Mouse (Mus musculus) hindbrain, embryonic 12.5 days (tissue): ENCODE data around the gene Cd244a. TPM values are rescaled to one million over a fixed set of nuclear protein-coding genes. Genes with fewer than 3 reads are reported as not detected.

Experiments
- ATAC-seq: fragments of 200-750 bp; cut with Nextera tagmentation; 2 replicates; pipeline ENCODE4 v1.8.0; 2017; ENCODE audit warnings: moderate TSS enrichment; ENCODE audit not compliant: low FRiP score
- H3K27ac ChIP-seq: fragments of 300-500 bp; sonication (generic); 2 replicates; pipeline ENCODE4 v1.5.1; 2016; ENCODE audit warnings: mild to moderate bottlenecking
- H3K27me3 ChIP-seq: fragments of 300-500 bp; sonication (generic); 2 replicates; pipeline ENCODE4 v1.6.1; 2016; ENCODE audit warnings: mild to moderate bottlenecking
- H3K36me3 ChIP-seq: fragments of 300-500 bp; sonication (generic); 2 replicates; pipeline ENCODE4 v1.6.1; 2016; ENCODE audit warnings: mild to moderate bottlenecking
- H3K4me1 ChIP-seq: fragments of 300-500 bp; sonication (generic); 2 replicates; pipeline ENCODE4 v1.6.1; 2016
- H3K4me2 ChIP-seq: fragments of 300-500 bp; sonication (generic); replicated peaks from 2 replicates; pipeline ENCODE4 v1.6.1; 2016; ENCODE audit warnings: mild to moderate bottlenecking
- H3K4me3 ChIP-seq: fragments of 300-500 bp; sonication (generic); 2 replicates; pipeline ENCODE4 v1.5.1; 2016; ENCODE audit warnings: mild to moderate bottlenecking
- H3K9ac ChIP-seq: fragments of 300-500 bp; sonication (generic); 2 replicates; pipeline ENCODE4 v1.6.1; 2016; ENCODE audit warnings: mild to moderate bottlenecking, moderate library complexity
- H3K9me3 ChIP-seq: fragments of 300-500 bp; sonication (generic); replicated peaks from 2 replicates; pipeline ENCODE4 v1.6.1; 2016; ENCODE audit warnings: mild to moderate bottlenecking
- WGBS: fragments of 180-500 bp; shearing (Covaris S2); methylation state at CpG from one replicate; pipeline ENCODE4 v1.1.7; 2016; 5-methylcytosine and 5-hydroxymethylcytosine counted together
- polyA plus RNA-seq: library from polyadenylated mRNA; unstranded; fragments of >200 nt; fragmentation: Nextera tagmentation; extraction: Ambion mirVana; gene quantifications from 2 replicates; pipeline ENCODE4 v1.2.1, GENCODE M21; 2016

The Cd244a gene
- polyA plus RNA-seq, 1 experiment from 2014 or later = 0.08 TPM

DNA sequence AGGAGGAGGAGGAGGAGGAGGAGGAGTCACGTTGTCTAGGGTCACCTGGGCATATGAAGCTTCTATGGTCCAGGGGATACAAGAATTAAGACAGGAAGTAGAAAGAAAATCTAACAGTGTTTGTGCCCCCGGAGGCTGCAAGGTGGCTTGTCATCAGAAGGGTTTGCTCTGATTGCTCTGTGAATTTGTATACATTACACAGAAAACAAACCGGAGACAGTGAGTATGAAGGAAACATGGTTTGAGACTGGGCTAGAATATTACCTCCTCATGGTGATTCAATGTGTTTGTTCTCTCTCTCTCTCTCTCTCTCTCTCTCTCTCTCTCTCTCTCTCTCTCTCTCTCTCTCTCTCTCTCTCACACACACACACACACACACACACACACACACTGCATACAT lies 47.7 kb downstream of the Cd244a start:
- Histone ChIP-seq H3K36me3 (no peaks in the 10 kb centered on the region), H3K4me2 (no peak overlapping the region), H3K9ac (no peak overlapping the region), H3K4me3 (no peak overlapping the region), H3K27ac (no peak overlapping the region), H3K9me3 (no peaks in the 10 kb centered on the region), H3K27me3 (no peaks in the 10 kb centered on the region), H3K4me1 (no peaks in the 10 kb centered on the region)
- 97% methylated on average over 2 of the region's 3 CpGs for WGBS
- no peak for ATAC-seq

DNA sequence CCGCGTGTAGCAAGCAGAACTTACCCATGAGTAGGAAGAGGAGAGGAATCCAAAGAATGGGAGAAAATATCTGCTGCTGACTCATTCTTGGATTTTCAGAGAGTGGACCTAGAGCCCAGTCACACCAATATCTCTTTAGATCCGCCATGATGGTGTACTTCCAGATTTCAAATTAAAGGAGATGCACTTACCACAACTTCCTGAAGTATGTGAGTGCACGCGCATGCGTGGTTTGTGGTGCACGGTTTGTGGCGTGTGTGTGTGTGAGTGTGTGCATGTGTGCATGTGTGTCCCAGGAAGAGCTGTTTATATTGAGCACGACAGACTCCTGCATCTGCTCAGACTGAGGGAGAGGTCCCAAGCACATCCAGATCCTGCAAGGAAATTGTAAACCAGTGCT lies 48.2 kb downstream of the Cd244a start, which contains the start of gene Ly9:
TSS of gene Ly9 (minus strand) at position 235 of the 400 bp plus-strand sequence.
- H3K4me2 ChIP-seq = no peak within 1 kb of the TSS
- H3K9ac ChIP-seq = no peak within 1 kb of the TSS
- no peak within 1 kb of the TSS for H3K27ac ChIP-seq
- no peaks in the 10 kb centered on the region for H3K9me3 ChIP-seq
- no peaks in the 10 kb centered on the region for H3K4me1 ChIP-seq
- WGBS = 85% methylated on average over 9 of the region's 9 CpGs
- ATAC-seq = no peak
- H3K27me3 ChIP-seq = no peaks in the 10 kb centered on the region
- no peaks in the 10 kb centered on the region for H3K36me3 ChIP-seq
- no peak within 1 kb of the TSS for H3K4me3 ChIP-seq

DNA sequence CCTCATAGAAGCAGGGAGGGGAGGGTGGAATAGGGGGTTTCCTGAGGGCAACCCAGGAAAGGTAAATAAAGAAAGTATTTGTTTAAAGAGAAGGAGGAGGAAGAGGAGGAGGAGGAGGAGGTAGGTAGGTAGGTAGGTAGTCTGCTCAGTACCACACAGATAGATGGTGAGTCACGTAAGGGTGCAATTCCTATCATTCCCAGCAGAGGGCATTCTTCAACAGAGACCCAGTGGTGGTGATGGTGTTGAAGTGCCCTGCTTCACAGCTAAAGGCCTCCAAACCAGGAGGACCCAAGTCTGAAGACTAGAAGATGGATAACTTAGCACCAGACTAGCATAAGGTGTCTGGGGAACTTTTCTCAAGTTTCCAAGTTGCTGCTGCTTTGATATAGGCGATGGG lies 51.0 kb downstream of the Cd244a start:
- Histone ChIP-seq H3K4me2 (no peak overlapping the region), H3K4me3 (no peak overlapping the region), H3K9me3 (no peaks in the 10 kb centered on the region), H3K27ac (no peak overlapping the region), H3K27me3 (no peaks in the 10 kb centered on the region), H3K9ac (no peak overlapping the region), H3K4me1 (no peaks in the 10 kb centered on the region), H3K36me3 (no peaks in the 10 kb centered on the region)
- 99% methylated on average over 2 of the region's 2 CpGs for WGBS
- no peak for ATAC-seq

DNA sequence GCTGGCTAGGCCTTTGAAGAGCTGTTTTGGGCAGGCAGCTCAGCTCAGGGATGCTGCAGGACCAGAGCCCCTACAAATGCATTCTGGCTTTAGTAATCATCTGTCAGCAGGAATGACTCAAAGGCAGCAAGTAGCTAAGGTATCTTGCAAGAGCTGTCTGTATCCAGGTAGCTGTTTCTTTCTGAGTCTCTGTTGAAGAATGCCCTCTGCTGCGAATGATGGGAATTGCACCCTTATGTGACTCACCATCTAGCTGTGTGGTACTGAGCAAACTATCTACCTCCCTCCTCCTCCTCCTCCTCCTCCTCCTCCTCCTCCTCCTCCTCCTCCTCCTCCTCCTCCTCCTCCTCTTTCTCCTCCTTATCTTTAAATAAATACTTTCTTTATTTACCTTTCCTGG lies 51.8 kb downstream of the Cd244a start:
- Histone ChIP-seq H3K4me1 (no peaks in the 10 kb centered on the region), H3K4me2 (no peak overlapping the region), H3K4me3 (no peak overlapping the region), H3K9me3 (no peaks in the 10 kb centered on the region), H3K36me3 (no peaks in the 10 kb centered on the region), H3K27me3 (no peaks in the 10 kb centered on the region), H3K27ac (no peak overlapping the region), H3K9ac (no peak overlapping the region)
- ATAC-seq = no peak
- WGBS = 30% methylated on average over 1 of the region's 1 CpGs

DNA sequence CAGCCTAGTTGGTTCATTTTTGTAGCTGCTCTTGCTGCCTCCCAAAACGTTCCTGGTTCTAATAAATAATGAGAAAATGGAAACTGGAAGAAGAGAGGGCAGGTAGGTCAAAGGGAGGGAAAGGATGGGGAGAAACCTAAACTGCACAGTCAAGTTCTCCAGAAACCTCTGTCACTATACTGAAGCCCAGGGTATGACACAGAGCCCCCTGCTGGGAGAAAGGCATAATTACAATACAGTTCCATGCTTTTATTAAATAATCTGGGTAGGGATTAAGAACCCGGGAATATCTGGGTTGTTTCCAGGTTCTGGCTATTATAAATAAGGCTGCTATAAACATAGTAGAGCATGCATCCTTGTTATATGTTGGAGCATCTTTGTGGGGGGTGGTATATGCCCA lies 55.0 kb downstream of the Cd244a start:
- no peak overlapping the region for H3K4me3 ChIP-seq
- H3K27me3 ChIP-seq = no peaks in the 10 kb centered on the region
- 51% methylated on average over 2 of the region's 2 CpGs for WGBS
- no peaks in the 10 kb centered on the region for H3K36me3 ChIP-seq
- H3K9me3 ChIP-seq = no peaks in the 10 kb centered on the region
- no peak for ATAC-seq
- no peaks in the 10 kb centered on the region for H3K4me1 ChIP-seq
- H3K4me2 ChIP-seq = no peak overlapping the region
- H3K27ac ChIP-seq = no peak overlapping the region
- no peak overlapping the region for H3K9ac ChIP-seq

DNA sequence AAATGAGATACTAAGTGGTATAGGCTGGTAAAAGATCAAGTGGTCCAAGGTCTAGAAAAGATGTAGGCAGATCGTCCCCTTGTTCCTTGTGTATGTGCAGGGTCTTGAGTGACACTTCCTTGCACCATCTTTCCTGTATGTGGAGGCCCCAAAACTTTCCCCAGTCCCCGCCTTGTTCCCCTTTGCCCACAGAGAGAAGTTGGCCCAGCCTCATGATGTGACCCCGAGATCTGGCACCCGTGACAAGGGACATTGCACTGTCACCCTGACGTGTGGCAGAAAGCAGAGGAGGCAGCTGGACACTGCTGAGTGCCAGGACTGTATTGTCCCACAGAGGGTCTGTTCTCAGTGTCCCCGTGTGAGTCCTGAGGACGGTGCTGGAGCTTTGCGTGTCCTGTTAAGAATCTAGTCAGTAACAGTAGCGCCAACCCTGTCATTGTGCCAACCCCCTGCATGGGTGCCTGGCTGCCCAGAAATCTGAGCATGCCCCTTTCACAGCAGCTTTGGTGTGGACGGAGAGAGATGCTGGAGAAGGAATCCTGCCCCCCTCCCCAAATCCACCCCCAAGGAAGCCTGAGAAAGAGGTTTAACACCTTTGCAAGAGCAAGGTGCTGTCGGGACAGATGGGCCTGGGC lies 58.0 kb downstream of the Cd244a start:
- Histone ChIP-seq H3K4me3 (no peak overlapping the region), H3K9me3 (no peaks in the 10 kb centered on the region), H3K27ac (no peak overlapping the region), H3K4me1 (no peaks in the 10 kb centered on the region), H3K9ac (no peak overlapping the region), H3K27me3 (no peaks in the 10 kb centered on the region), H3K4me2 (no peak overlapping the region), H3K36me3 (no peaks in the 10 kb centered on the region)
- no peak for ATAC-seq
- WGBS = 77% methylated on average over 11 of the region's 11 CpGs

DNA sequence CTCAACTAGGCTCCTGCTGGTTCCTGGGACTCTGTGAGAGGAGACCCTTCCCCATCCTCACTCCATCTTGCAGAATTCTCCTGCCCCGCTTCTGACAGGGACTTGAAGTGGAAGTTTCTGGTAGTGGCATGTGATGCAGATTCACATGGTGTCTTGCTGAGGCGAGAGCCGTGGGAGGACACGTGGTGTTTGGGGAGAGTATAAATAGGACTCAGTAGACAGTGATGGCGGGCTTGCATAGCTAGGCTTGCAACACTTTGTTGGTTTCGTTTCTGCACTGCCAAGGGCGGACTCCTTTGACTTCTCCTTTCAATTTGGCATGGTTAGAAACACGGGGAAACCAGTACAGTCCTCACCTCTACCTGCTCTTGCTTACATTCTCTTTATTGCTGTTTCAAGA lies 60.0 kb downstream of the Cd244a start:
- H3K27me3 ChIP-seq = no peaks in the 10 kb centered on the region
- 88% methylated on average over 8 of the region's 8 CpGs for WGBS
- H3K36me3 ChIP-seq = no peaks in the 10 kb centered on the region
- no peak for ATAC-seq
- no peaks in the 10 kb centered on the region for H3K4me1 ChIP-seq
- H3K4me2 ChIP-seq = no peak overlapping the region
- H3K27ac ChIP-seq = no peak overlapping the region
- no peak overlapping the region for H3K9ac ChIP-seq
- no peaks in the 10 kb centered on the region for H3K9me3 ChIP-seq
- H3K4me3 ChIP-seq = no peak overlapping the region

DNA sequence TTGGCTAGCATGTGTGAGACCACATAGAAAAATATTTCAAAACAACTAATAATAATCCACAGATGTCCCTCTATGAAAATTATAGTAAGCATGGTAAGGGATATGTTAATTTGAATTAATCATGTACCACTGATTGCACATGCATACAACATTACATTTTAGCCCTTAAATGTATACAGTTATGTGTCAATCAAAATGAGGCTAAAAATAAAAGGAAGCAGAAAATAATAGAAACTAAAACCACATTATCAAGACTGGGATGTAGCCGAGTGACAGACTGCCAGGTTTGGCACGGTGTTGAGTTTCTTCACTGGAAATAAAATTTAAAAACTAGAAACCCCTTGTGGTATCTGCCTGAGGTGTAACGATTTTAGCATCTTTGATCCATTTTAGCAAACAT lies 60.7 kb downstream of the Cd244a start:
- 87% methylated on average over 3 of the region's 3 CpGs for WGBS

DNA sequence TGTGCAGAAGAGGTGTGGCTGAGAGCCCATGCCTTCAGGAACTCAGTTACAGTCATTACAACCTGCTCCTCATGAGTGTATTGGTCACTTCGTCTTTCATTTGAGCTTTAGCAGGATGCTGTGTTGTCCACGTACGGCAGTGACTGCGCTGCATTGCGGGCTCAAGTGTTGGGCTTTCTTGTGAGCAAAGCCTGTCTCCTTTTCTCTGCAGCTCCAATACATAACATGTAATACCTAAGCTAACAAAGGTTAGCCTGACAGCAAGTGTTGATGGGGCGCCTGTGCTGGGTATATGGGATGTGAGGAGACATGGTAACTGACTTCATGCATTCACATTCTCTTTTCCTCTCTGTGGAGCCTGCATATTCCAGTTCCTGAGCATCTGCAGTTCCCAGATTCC lies 61.1 kb downstream of the Cd244a start:
- no peaks in the 10 kb centered on the region for H3K4me1 ChIP-seq
- no peaks in the 10 kb centered on the region for H3K9me3 ChIP-seq
- 97% methylated on average over 6 of the region's 6 CpGs for WGBS
- no peak overlapping the region for H3K4me3 ChIP-seq
- no peak overlapping the region for H3K27ac ChIP-seq
- H3K27me3 ChIP-seq = no peaks in the 10 kb centered on the region
- H3K9ac ChIP-seq = no peak overlapping the region
- H3K4me2 ChIP-seq = no peak overlapping the region
- H3K36me3 ChIP-seq = no peaks in the 10 kb centered on the region
- ATAC-seq = no peak

More for the DNA sequence above, 60.7 kb downstream of the Cd244a start:
- Histone ChIP-seq H3K9ac (no peak overlapping the region), H3K4me1 (no peaks in the 10 kb centered on the region), H3K9me3 (no peaks in the 10 kb centered on the region), H3K27ac (no peak overlapping the region), H3K4me2 (no peak overlapping the region), H3K27me3 (no peaks in the 10 kb centered on the region), H3K36me3 (no peaks in the 10 kb centered on the region), H3K4me3 (no peak overlapping the region)
- ATAC-seq = no peak

DNA sequence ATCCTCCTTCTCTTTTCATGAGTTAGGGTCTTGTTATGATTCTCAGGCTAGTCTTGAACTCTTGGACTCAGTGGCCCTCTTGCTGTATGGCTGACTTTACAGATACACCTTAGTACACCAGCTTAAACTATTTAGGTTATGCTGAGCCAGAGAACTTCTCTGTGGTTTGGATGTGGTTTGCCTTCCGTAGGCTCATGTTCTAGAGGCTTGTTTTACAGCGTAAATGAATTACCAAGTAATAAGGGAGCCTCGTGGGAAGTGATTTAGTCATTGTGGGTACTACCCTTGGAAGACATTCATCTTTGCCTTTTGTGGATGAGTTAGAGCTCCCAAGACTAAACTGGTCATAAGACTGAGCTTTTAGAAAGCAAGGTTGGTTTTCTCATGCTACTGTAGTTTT lies 68.8 kb downstream of the Cd244a start:
- Histone ChIP-seq H3K36me3 (no peaks in the 10 kb centered on the region), H3K4me2 (no peak overlapping the region), H3K4me3 (no peak overlapping the region), H3K27me3 (no peaks in the 10 kb centered on the region), H3K9ac (no peak overlapping the region), H3K9me3 (no peaks in the 10 kb centered on the region), H3K4me1 (no peaks in the 10 kb centered on the region), H3K27ac (no peak overlapping the region)
- WGBS = 84% methylated on average over 3 of the region's 3 CpGs
- no peak for ATAC-seq

DNA sequence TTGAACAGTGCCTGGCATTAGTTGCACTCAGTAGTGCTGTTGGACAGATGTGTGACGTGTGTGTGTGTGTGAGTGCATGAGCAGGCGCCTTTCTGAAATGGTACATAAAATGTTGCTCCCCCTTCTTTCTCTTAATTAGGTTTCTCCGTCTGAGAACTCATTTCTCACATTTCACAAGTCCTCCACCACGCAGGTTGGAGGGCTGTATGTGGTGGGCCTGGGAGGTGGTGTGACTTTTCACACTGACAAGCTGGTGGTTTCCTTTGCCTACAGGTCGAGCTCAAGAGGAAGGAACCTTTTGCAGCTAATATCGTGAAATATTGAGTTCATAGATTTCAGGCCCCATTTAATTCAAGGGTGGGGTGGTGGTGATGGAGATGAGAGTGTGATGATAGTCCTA lies 70.2 kb downstream of the Cd244a start:
- Histone ChIP-seq H3K27me3 (no peaks in the 10 kb centered on the region), H3K4me1 (no peaks in the 10 kb centered on the region), H3K4me2 (no peak overlapping the region), H3K9me3 (no peaks in the 10 kb centered on the region), H3K4me3 (no peak overlapping the region), H3K27ac (no peak overlapping the region), H3K36me3 (no peaks in the 10 kb centered on the region), H3K9ac (no peak overlapping the region)
- WGBS = 83% methylated on average over 6 of the region's 6 CpGs
- no peak for ATAC-seq

DNA sequence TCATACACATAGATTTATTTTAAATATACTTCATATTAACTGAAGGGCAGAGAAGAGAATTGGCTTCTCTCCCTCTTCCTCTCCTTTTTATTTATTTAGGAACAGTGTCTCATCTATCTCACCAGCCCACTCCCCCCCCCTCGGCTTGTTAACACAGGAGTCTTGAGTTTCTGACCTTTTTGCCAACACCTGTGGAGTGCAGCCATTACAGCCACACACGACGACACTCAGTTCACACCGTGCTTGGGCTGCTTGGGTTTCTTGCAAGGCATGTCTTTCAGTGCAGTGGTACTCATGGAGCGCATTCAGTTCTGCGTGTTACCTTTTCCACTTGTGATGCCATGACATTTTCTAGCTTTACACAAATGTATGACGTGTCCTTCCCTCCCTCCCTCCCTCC lies 71.0 kb downstream of the Cd244a start:
- Histone ChIP-seq H3K27me3 (no peaks in the 10 kb centered on the region), H3K9ac (no peak overlapping the region), H3K4me3 (no peak overlapping the region), H3K27ac (no peak overlapping the region), H3K9me3 (no peaks in the 10 kb centered on the region), H3K36me3 (no peaks in the 10 kb centered on the region), H3K4me1 (no peaks in the 10 kb centered on the region), H3K4me2 (no peak overlapping the region)
- 82% methylated on average over 7 of the region's 7 CpGs for WGBS
- ATAC-seq = no peak

DNA sequence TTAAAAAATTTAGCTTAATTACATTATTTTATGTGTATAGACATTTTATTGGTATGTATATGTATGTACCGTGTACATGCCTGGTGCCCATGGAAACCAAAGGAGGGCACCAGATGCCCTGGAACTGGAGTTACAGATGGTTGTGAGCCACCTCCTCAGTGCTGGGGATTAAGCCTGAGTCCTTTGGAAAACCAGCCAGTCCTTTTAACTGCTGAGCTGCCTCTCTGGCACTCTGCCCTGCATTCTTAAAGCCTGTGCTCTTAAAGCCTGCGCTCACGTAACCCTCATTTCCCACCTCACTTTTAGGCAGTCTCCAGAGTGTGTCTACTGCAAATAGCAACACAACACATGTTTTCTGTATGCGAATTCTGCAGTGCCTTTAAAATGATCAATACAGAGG lies 71.9 kb downstream of the Cd244a start:
- no peak overlapping the region for H3K4me3 ChIP-seq
- H3K36me3 ChIP-seq = no peaks in the 10 kb centered on the region
- no peaks in the 10 kb centered on the region for H3K9me3 ChIP-seq
- 91% methylated on average over 4 of the region's 4 CpGs for WGBS
- ATAC-seq = no peak
- no peak overlapping the region for H3K27ac ChIP-seq
- H3K4me2 ChIP-seq = no peak overlapping the region
- H3K4me1 ChIP-seq = no peaks in the 10 kb centered on the region
- no peak overlapping the region for H3K9ac ChIP-seq
- no peaks in the 10 kb centered on the region for H3K27me3 ChIP-seq
